8 mouse cellular contexts compared by ENCODE assay signal in the genomic region with DNA sequence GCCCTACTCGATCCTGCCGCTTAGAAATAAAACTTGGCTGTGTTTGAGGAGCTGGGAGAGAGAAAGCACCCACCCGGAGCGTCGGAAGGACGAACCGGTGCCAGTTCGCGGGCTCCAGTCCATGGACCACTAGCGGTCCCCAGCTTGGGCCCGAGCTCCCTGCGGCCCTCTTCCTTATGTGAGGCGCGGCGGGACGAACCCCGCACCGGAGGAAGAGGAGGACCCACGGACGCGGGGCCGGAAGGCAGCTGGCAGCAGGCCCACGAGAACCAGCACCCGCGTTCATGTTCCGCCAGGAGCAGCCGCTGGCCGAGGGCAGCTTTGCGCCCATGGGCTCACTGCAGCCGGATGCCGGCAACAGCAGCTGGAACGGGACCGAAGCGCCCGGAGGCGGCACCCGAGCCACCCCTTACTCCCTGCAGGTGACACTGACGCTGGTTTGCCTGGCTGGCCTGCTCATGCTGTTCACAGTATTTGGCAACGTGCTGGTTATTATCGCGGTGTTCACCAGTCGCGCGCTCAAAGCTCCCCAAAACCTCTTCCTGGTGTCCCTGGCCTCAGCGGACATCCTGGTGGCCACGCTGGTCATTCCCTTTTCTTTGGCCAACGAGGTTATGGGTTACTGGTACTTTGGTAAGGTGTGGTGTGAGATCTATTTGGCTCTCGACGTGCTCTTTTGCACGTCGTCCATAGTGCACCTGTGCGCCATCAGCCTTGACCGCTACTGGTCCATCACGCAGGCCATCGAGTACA. TPM values are rescaled to one million over a fixed set of nuclear protein-coding genes. Genes with fewer than 3 reads are reported as not detected.
A peak's percentile ranks its signal among the peaks of the same experiment; 100 is the strongest.
DNase-seq lines count a peak whose midpoint lies in the region; ATAC-seq lines count a peak whose summit lies in the region.

No protein-coding gene starts in this region.

- peaks cover 34% of the 10 kb centered on the region for H3K4me1 ChIP-seq in hindbrain, embryonic 12.5 days
- peaks cover 40% of the 10 kb centered on the region for H3K4me1 ChIP-seq in liver, embryonic 13.5 days (replicated peaks)

- WGBS in hindbrain, embryonic 12.5 days = 2% methylated on average over 53 of the region's 55 CpGs
- WGBS in liver, embryonic 13.5 days (ENCODE audit: insufficient replicate concordance) = 3% methylated on average over 55 of the region's 55 CpGs

- H3K27me3 ChIP-seq in hindbrain, embryonic 12.5 days = peaks cover 60% of the 10 kb centered on the region
- peaks cover 89% of the 10 kb centered on the region for H3K27me3 ChIP-seq in liver, embryonic 13.5 days

- DNase-seq in gastrocnemius, postnatal 10 days = peak; percentile 23
- no peak for DNase-seq in gastrocnemius, adult 18-20 months (ENCODE audit: low spot score)
- DNase-seq in CD4-positive helper T cell, adult 2 months (ENCODE audit: low read depth, low spot score) = peak; percentile 24
- peak; percentile 23 for DNase-seq in embryo, embryonic 11 days
- no peak for DNase-seq in liver, embryonic 13.5 days
- DNase-seq in right cerebral cortex, adult 2 months (ENCODE audit: low spot score in 2 of 2) = peak; percentile 23 to 36

- H3K36me3 ChIP-seq in hindbrain, embryonic 12.5 days = no peaks in the 10 kb centered on the region
- H3K36me3 ChIP-seq in liver, embryonic 13.5 days = no peaks in the 10 kb centered on the region

- H3K4me3 ChIP-seq in hindbrain, embryonic 12.5 days = peak overlapping the region; percentile 57
- H3K4me3 ChIP-seq in liver, embryonic 13.5 days (replicated peaks) = peak overlapping the region; percentile 54

- H3K4me2 ChIP-seq in hindbrain, embryonic 12.5 days (replicated peaks) = peak overlapping the region; percentile 99
- peak overlapping the region; percentile 69 for H3K4me2 ChIP-seq in liver, embryonic 13.5 days

- ATAC-seq in hindbrain, embryonic 12.5 days (ENCODE audit: low FRiP score) = no peak
- no peak for ATAC-seq in liver, embryonic 13.5 days (ENCODE audit: low read depth)
- no peak for ATAC-seq in megakaryocyte-erythroid progenitor cell, adult 5-6 weeks (replicated peaks; ENCODE audit: low FRiP score, low TSS enrichment, poor library complexity, severe bottlenecking)

- peak overlapping the region; percentile 71 for H3K9ac ChIP-seq in hindbrain, embryonic 12.5 days
- no peak overlapping the region for H3K9ac ChIP-seq in liver, embryonic 13.5 days

- 0 out of 2 replicates have a peak overlapping the region, but pooled peaks have one; percentile 2 for H3K27ac ChIP-seq in hindbrain, embryonic 12.5 days
- H3K27ac ChIP-seq in liver, embryonic 13.5 days = no peak overlapping the region

- H3K9me3 ChIP-seq in hindbrain, embryonic 12.5 days (replicated peaks) = no peaks in the 10 kb centered on the region
- H3K9me3 ChIP-seq in liver, embryonic 13.5 days (replicated peaks) = no peaks in the 10 kb centered on the region

RNA-seq across cellular contexts. Expression of gene Adra2a, which starts 2.2 kb away (rescaled TPM):
- 1 to 10 TPM in 1 of 2 experiments, under 1 TPM in 1; 0.94 to 1.3 TPM for total RNA-seq in gastrocnemius, postnatal 10 days (2021)
- under 1 TPM; 0.26 to 0.43 TPM for total RNA-seq in gastrocnemius, adult 18-20 months (2021)
- polyA plus RNA-seq in hindbrain, embryonic 12.5 days (2016; fragmentation: Nextera tagmentation; extraction: Ambion mirVana) = 4.1 and 4.9 TPM in 2 replicates
- polyA plus RNA-seq in liver, embryonic 13.5 days (2015; fragmentation: Nextera tagmentation; extraction: Ambion mirVana) = 0.05 and 0.12 TPM in 2 replicates
- not detected in 2 replicates for total RNA-seq in megakaryocyte-erythroid progenitor cell, adult 5-6 weeks (2014; fragmentation: Nextera tagmentation)
- total RNA-seq in megakaryocyte-erythroid progenitor cell, adult 5-6 weeks (2017) = 0.27 and 0.42 TPM in 2 replicates

Comparison
In these comparisons a context has a peak if more than half of its experiments do, and no peak if none do; other contexts are left out.
1. DNase-seq: peak in gastrocnemius, postnatal 10 days (single experiment), CD4-positive helper T cell, adult 2 months (single experiment), embryo, embryonic 11 days (single experiment) and right cerebral cortex, adult 2 months (2 of 2); none in gastrocnemius, adult 18-20 months (single experiment) and liver, embryonic 13.5 days (single experiment).